Mouse (Mus musculus) liver, adult 2 months (tissue): ENCODE data around the gene Pdia5. TPM values are rescaled to one million over a fixed set of nuclear protein-coding genes. Genes with fewer than 3 reads are reported as not detected.

Experiments used
- DNase-seq: peaks from one replicate; pipeline ENCODE4 v3.0.0-alpha.2; 2011; ENCODE audit warnings: low read depth, low spot score; ENCODE audit errors: extremely low read depth
- H3K27ac ChIP-seq: fragments of 200-500 bp; replicated peaks from 2 replicates; pipeline ENCODE4 v1.5.1; 2012; ENCODE audit warnings: low read depth, mild to moderate bottlenecking, control low read depth, inconsistent platforms, low read length; ENCODE audit not compliant: insufficient read depth
- H3K27me3 ChIP-seq: fragments of 200-500 bp; 2 replicates; pipeline ENCODE4 v1.6.1; 2012; ENCODE audit warnings: mild to moderate bottlenecking, moderate library complexity, low read length, inconsistent platforms; ENCODE audit not compliant: control insufficient read depth, insufficient read depth
- H3K36me3 ChIP-seq: fragments of 200-500 bp; 2 replicates; pipeline ENCODE4 v1.6.1; 2012; ENCODE audit warnings: low read length, inconsistent platforms; ENCODE audit not compliant: control insufficient read depth, insufficient read depth
- H3K4me1 ChIP-seq: fragments of 200-500 bp; 2 replicates; pipeline ENCODE4 v1.6.1; 2011; ENCODE audit warnings: low read length; ENCODE audit not compliant: control insufficient read depth, insufficient read depth
- H3K4me3 ChIP-seq: fragments of 200-500 bp; 2 replicates; pipeline ENCODE4 v1.5.1; 2011; ENCODE audit warnings: low read depth, mild to moderate bottlenecking, control low read depth, low read length, moderate library complexity; ENCODE audit not compliant: insufficient read depth
- H3K79me2 ChIP-seq: fragments of 200-500 bp; 2 replicates; pipeline ENCODE4 v1.6.1; 2012; ENCODE audit warnings: inconsistent platforms, mild to moderate bottlenecking, low read length, moderate library complexity; ENCODE audit not compliant: control insufficient read depth, insufficient read depth
- H3K9ac ChIP-seq: fragments of 200-500 bp; 2 replicates; pipeline ENCODE4 v1.6.1; 2012; ENCODE audit warnings: low read depth, mild to moderate bottlenecking, control low read depth, inconsistent platforms, low read length
- CTCF ChIP-seq: fragments of 200-500 bp; IDR thresholded peaks from 2 replicates; pipeline ENCODE4 v1.5.1; 2011; ENCODE audit warnings: low read depth, low read length, control low read depth
- POLR2A ChIP-seq: fragments of 200-500 bp; IDR thresholded peaks from 2 replicates; pipeline ENCODE4 v1.6.1; 2011; ENCODE audit warnings: low read length, control low read depth; ENCODE audit not compliant: insufficient read depth; ENCODE audit errors: extremely low read depth
- WGBS: fragments of 180-500 bp; shearing (Covaris S2); methylation state at CpG from one replicate; pipeline ENCODE4 v1.1.7; 2018; 5-methylcytosine and 5-hydroxymethylcytosine counted together
- polyA plus RNA-seq: library from polyadenylated mRNA; depleted of rRNA; stranded (reverse); fragments of >200 nt; gene quantifications from 2 replicates; pipeline ENCODE4 v1.2.3, GENCODE M21; 2012
- total RNA-seq: library from RNA; depleted of rRNA; stranded (reverse); fragments of >200 nt; gene quantifications from 2 replicates; pipeline ENCODE4 v1.2.3, GENCODE M21; 2014

Gene Pdia5
- total and polyA plus RNA-seq, 2 experiments = 32.2 to 38.1 TPM

DNA sequence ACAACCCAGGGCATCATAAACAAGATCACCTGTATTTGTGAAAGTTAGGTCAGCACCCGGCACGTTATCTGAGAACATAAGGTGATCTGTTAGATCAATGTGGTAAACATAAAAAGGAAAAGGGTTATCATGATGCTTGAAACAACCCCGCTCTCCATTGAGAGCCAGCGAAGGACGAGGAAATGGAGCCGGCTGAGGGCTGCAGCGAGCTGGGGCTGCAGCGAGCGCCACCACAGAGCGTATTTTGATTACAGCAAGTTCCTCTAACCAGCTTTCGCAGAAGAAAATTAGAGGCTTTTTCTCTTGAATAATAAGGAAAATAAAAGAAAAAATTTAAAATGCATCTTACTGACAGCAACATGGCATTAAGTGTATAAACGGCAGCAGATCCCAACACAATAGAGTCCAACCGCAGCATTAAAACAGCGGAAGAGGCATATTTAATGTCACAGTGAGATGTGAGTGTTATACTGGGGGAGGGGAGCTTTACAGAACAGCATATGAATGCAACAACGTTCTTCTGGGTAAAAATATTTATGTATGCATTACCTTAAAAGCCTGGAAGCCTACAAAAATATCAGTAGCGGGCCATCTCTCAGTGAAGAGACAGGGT is 40.5 kb downstream of the Pdia5 start:
- TF ChIP-seq CTCF (no peak), POLR2A (no peak)
- no peak for DNase-seq
- H3K4me1 ChIP-seq = peaks cover 2% of the 10 kb centered on the region
- peaks cover 8% of the 10 kb centered on the region; the same call in 1 of the 2 replicates for H3K79me2 ChIP-seq
- 93% methylated on average over 16 of the region's 16 CpGs for WGBS
- H3K9ac ChIP-seq = no peak overlapping the region
- no peaks in the 10 kb centered on the region for H3K27me3 ChIP-seq
- H3K36me3 ChIP-seq = peaks cover 41% of the 10 kb centered on the region
- H3K27ac ChIP-seq = no peak overlapping the region
- H3K4me3 ChIP-seq = no peak overlapping the region

DNA sequence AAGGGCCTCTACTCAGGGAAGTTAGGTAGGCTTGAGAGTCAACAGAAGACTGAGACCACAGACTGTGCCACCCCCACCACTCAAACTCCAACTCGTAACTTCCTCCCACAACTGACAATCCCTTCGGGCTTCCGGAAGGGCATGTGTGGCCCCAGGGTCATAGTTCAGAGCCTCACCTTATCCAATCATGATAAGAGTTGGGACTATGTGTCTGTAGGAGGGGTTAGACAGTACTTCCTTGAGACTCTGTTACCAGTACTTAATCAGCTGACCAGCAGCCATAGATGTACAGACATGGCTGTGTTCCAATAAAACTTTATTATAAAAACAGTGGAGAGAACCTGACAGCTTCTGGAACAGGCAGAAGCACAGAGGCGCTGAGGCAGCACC is 48.7 kb downstream of the Pdia5 start:
- TF ChIP-seq CTCF = no peak
- TF ChIP-seq POLR2A = no peak
- Histone ChIP-seq H3K79me2 (no peaks in the 10 kb centered on the region), H3K4me3 (no peak overlapping the region), H3K36me3 (peaks cover 31% of the 10 kb centered on the region; the same call in 1 of the 2 replicates), H3K27me3 (no peaks in the 10 kb centered on the region), H3K4me1 (no peaks in the 10 kb centered on the region), H3K9ac (no peak overlapping the region), H3K27ac (no peak overlapping the region)
- WGBS = 86% methylated on average over 4 of the region's 4 CpGs
- DNase-seq = no peak

DNA sequence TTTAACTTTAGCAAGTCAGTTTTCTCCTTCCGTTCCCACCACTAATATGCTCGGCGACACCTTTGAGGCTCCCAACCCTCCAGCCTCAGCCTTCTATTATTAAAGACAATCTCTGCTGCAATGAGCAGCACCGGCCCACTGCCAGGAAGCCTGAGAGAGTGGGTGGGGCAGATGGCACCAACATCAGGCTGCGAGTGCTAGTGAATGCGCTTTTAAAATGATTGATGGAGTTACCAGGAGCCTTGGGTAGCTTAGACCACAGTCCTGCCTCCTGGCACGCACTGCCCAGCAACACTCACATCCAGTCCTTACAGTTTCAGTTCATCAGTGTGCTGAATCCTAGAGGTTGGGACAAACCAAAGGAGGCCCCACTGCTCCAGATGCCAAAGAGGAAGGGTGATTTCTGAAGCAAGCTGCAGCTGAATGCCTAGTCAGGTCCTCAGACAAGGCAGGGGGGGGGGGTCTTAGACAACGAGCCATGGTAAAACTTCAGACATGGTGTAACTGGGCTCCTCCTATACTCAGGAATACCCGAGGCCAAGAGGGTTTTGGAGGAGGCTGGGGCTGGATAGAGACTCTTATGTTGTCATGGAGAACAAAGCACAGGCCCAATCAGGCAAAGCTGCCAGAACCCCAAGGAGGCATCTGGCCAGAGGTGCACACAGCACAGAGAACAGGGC is 49.2 kb downstream of the Pdia5 start:
- 96% methylated on average over 9 of the region's 9 CpGs for WGBS
- TF ChIP-seq CTCF = no peak
- no peak for TF ChIP-seq POLR2A

DNA sequence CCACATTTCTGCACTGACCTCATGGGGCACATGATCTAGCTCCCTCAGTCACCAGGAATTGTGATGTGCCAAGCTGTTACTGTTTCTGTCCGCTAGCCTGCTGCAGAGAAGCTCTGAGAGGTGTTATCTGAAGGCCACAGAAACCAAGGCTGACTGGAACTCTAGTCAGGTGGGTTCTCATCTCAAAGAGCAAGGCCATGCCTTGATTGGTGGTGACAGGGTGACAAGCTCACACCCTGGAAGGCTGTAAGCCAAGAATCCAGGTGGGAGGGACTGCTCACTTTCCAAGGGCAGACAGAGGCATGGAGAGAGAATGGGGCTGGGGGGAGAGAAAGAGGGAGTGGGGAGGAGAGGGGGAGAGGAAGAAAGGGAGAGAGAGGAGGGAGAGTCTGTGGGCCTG is 51.6 kb downstream of the Pdia5 start:
- TF ChIP-seq CTCF (no peak), POLR2A (no peak)

More for the DNA sequence above, 49.2 kb downstream of the Pdia5 start:
- no peaks in the 10 kb centered on the region for H3K27me3 ChIP-seq
- H3K4me1 ChIP-seq = no peaks in the 10 kb centered on the region
- H3K4me3 ChIP-seq = no peak overlapping the region
- H3K79me2 ChIP-seq = no peaks in the 10 kb centered on the region
- DNase-seq = no peak
- H3K27ac ChIP-seq = no peak overlapping the region
- no peak overlapping the region for H3K9ac ChIP-seq
- H3K36me3 ChIP-seq = peaks cover 36% of the 10 kb centered on the region; the same call in 1 of the 2 replicates

DNA sequence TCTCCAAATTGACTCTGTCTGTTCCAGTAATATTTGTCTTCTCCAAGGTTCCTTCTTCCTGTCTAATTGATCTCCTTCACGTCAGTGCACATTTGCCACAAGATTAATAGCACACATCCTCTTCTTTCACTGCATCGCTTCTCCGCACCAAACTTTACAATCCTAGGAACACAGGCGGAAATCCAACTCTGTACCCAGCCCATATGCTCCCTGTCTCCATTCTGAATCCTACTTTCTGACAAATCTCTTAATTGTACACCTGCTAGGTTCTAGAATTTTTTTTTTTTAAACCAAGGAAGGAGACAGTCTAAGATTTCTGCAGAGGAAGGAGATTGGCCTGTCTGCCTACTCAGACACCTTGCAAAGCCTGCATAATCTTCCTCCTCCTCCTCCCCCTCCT is 59.1 kb downstream of the Pdia5 start:
- no peak for DNase-seq
- H3K4me1 ChIP-seq = no peaks in the 10 kb centered on the region
- H3K36me3 ChIP-seq = peaks cover 57% of the 10 kb centered on the region
- no peak overlapping the region for H3K27ac ChIP-seq
- no peaks in the 10 kb centered on the region; the same call in 1 of the 2 replicates for H3K79me2 ChIP-seq
- WGBS = 94% methylated on average over 4 of the region's 4 CpGs
- no peak for TF ChIP-seq POLR2A
- TF ChIP-seq CTCF = no peak
- no peaks in the 10 kb centered on the region for H3K27me3 ChIP-seq
- H3K9ac ChIP-seq = no peak overlapping the region
- H3K4me3 ChIP-seq = no peak overlapping the region

More for the DNA sequence above, 51.6 kb downstream of the Pdia5 start:
- DNase-seq = peak; percentile 35
- 55% methylated on average over 1 of the region's 1 CpGs for WGBS
- Histone ChIP-seq H3K36me3 (peaks cover 51% of the 10 kb centered on the region), H3K9ac (no peak overlapping the region), H3K4me1 (no peaks in the 10 kb centered on the region), H3K27me3 (no peaks in the 10 kb centered on the region), H3K79me2 (no peaks in the 10 kb centered on the region; the same call in 1 of the 2 replicates), H3K27ac (no peak overlapping the region), H3K4me3 (no peak overlapping the region)

DNA sequence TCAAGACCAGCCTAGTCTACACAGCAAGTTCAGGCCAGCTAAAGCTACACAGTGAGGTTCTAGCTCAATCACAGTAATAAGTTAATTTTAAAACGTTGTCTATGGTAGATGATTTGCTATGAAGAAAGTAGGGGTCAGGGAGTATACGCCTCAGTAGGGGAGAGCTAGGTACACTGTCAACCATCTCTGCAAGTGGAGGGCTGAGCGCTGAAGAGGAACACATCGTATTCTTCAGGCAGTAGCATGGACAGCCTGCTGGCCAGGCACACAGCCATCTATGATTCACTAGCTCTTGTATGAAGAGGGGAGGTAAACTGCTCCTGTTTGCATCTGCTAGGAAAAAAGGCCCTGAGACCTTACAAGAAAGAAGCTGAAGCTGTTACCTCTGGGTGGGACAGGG is 65.7 kb downstream of the Pdia5 start:
- Histone ChIP-seq H3K4me1 (no peaks in the 10 kb centered on the region), H3K4me3 (no peak overlapping the region), H3K27me3 (no peaks in the 10 kb centered on the region), H3K27ac (no peak overlapping the region), H3K79me2 (no peaks in the 10 kb centered on the region), H3K36me3 (peaks cover 55% of the 10 kb centered on the region), H3K9ac (no peak overlapping the region)
- TF ChIP-seq CTCF (no peak), POLR2A (no peak)
- WGBS = 93% methylated on average over 4 of the region's 4 CpGs
- no peak for DNase-seq
